Mouse (Mus musculus): ENCODE measurements at regions not wholly inside any gene's neighbourhood (a gene's known extent, or its start where the extent isn't known, plus 50 kb on each side); places are given as distances from the start of the nearest gene placed in this dataset.

GRCm38 (mm10) chr10:117482361-117482760 is 102.5 kb upstream of the Cpsf6 start:
- TF ChIP-seq EP300 (IDR thresholded peaks at IDR 0.05; ENCODE audit: low read depth) (no peak), CTCF (IDR thresholded peaks at IDR 0.05; ENCODE audit: low read depth) (no peak)
